Mouse (Mus musculus) right cerebral cortex, postnatal 36 days (tissue): ENCODE measurements at regions not wholly inside any gene's neighbourhood (a gene's known extent, or its start where the extent isn't known, plus 50 kb on each side); places are given as distances from the start of the nearest gene placed in this dataset.
"Not testable (repeated sequence)": the region's sequence is repeated elsewhere in the genome, so short reads cannot be mapped to it uniquely, and the experiment has no call there.

Experiments used
- DNase-seq, 2 experiments: peaks; one replicate each; pipeline ENCODE4 v3.0.0; 2022; ENCODE audit warnings: low spot score in 2 of 2, mixed read lengths in 1 of 2

GRCm38 (mm10) chr12:17852138-17852537 lies 161.5 kb downstream of the Hpcal1 start:
- DNase-seq = peak; percentile 17 to 31

GRCm38 (mm10) chr12:17872491-17872890 lies 181.8 kb downstream of the Hpcal1 start:
- DNase-seq = not testable (repeated sequence)

GRCm38 (mm10) chr12:17881371-17882116 lies 190.9 kb downstream of the Hpcal1 start:
- peak; percentile 86 to 89 for DNase-seq

- DNase-seq = not testable (repeated sequence)
Measured at GRCm38 (mm10) chr12:17882117-17883116, 191.8 kb downstream of the Hpcal1 start.

- DNase-seq = not testable (repeated sequence)
Measured at GRCm38 (mm10) chr12:17891663-17892310, 201.1 kb downstream of the Hpcal1 start.

- not testable (repeated sequence) for DNase-seq
Measured at GRCm38 (mm10) chr12:17913058-17913457, 222.4 kb downstream of the Hpcal1 start.
